Mouse (Mus musculus): ENCODE data around the gene Il17a. TPM values are rescaled to one million over a fixed set of nuclear protein-coding genes. Genes with fewer than 3 reads are reported as not detected.

Gene Il17a
- total RNA-seq, 2 experiments from 2014 or later = not detected

Small RNAs within 50 kb of the gene (microRNA-seq; reads per million reads assigned to microRNA genes)
- 0 reads per million in 2 experiments for gene Mir133b

Other genes starting within 250 kb of the Il17a start
- gene Pkhd1, start 112.8 kb upstream of the Il17a start, total RNA-seq (2021) = under 1 TPM; 0.02 to 0.05 TPM
- gene Il17f, start 59.7 kb downstream of the Il17a start, total RNA-seq (2021) = not detected
- gene Mcm3, start 89.4 kb downstream of the Il17a start, total RNA-seq (2021) = 1 to 10 TPM; 3.9 to 4.2 TPM
- gene Paqr8, start 159.7 kb downstream of the Il17a start, total RNA-seq (2021) = 100 to 1,000 TPM; 110 to 153 TPM
- 1 to 10 TPM; 1.2 to 1.4 TPM for gene Efhc1, start 220.7 kb downstream of the Il17a start, total RNA-seq (2021)